Mouse (Mus musculus): Measurements from ENCODE around the gene Aldh3b2. TPM values are rescaled to one million over a fixed set of nuclear protein-coding genes. Genes with fewer than 3 reads are reported as not detected.

Gene Aldh3b2
- polyA plus RNA-seq, 2 experiments = 14.5 to 28.1 TPM

DNA sequence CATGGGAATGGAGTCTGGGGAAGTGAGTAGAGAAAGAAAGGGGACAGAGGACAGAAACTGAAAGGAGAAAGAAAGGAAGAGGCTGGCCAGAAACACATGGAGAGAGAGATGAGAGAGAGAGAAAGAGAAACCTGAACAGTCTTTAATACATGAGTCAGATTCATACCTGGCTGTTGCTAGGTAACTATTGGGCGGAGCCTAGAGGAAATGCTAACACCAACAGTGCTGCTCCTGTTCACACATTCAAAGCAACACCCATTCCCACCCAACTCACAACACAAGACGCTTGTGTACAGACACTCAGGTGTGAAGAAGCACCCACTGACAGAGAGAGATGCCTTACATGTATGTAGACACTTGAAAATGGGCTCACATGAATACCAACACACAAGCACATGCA is 3.7 kb downstream of the Aldh3b2 start:
- ATAC-seq (ENCODE audit: low FRiP score, low read depth) (no peak), DNase-seq (ENCODE audit: low spot score) (no peak)
- no peaks in the 10 kb centered on the region for H3K9me3 ChIP-seq (ENCODE audit: control insufficient read depth, low read length)
- 82% methylated on average over 2 of the region's 2 CpGs for WGBS
- H3K9ac ChIP-seq (ENCODE audit: low read depth, low read length, severe bottlenecking) = no peak overlapping the region
- no peak overlapping the region for H3K4me3 ChIP-seq (replicated peaks; ENCODE audit: low read length)
- no peaks in the 10 kb centered on the region for H3K27me3 ChIP-seq (ENCODE audit: control insufficient read depth, insufficient read depth, low read length)
- no peak overlapping the region for H3K4me2 ChIP-seq (replicated peaks; ENCODE audit: low read depth, low read length, severe bottlenecking)
- H3K4me1 ChIP-seq (ENCODE audit: control insufficient read depth, insufficient read depth, low read length) = no peaks in the 10 kb centered on the region
- no peak for TF ChIP-seq POLR2A (IDR thresholded peaks at IDR 0.05; ENCODE audit: borderline replicate concordance, extremely low read depth, insufficient read depth, insufficient read length)
- no peak overlapping the region for H3K27ac ChIP-seq (replicated peaks; ENCODE audit: low read depth, low read length)
- no peaks in the 10 kb centered on the region for H3K36me3 ChIP-seq (ENCODE audit: control insufficient read depth, insufficient read depth, low read length)

GRCm38 (mm10) chr19:3980309-3980708 is 8.2 kb downstream of the Aldh3b2 start:
- no peak for TF ChIP-seq POLR2A (IDR thresholded peaks at IDR 0.05; ENCODE audit: borderline replicate concordance, extremely low read depth, insufficient read depth, insufficient read length)
- ATAC-seq (ENCODE audit: low FRiP score, low read depth) (peak; percentile 73; the same call in 1 of the 2 replicates), DNase-seq (ENCODE audit: low spot score) (peak; percentile 91)
- Histone ChIP-seq H3K4me1 (ENCODE audit: control insufficient read depth, insufficient read depth, low read length) (no peaks in the 10 kb centered on the region), H3K9me3 (ENCODE audit: control insufficient read depth, low read length) (no peaks in the 10 kb centered on the region), H3K36me3 (ENCODE audit: control insufficient read depth, insufficient read depth, low read length) (no peaks in the 10 kb centered on the region), H3K9ac (ENCODE audit: low read depth, low read length, severe bottlenecking) (no peak overlapping the region), H3K4me2 (replicated peaks; ENCODE audit: low read depth, low read length, severe bottlenecking) (no peak overlapping the region), H3K27me3 (ENCODE audit: control insufficient read depth, insufficient read depth, low read length) (no peaks in the 10 kb centered on the region), H3K4me3 (replicated peaks; ENCODE audit: low read length) (no peak overlapping the region), H3K27ac (replicated peaks; ENCODE audit: low read depth, low read length) (no peak overlapping the region)
- 17% methylated on average over 4 of the region's 4 CpGs for WGBS

- Histone ChIP-seq H3K9me3 (ENCODE audit: control insufficient read depth, low read length) (no peaks in the 10 kb centered on the region), H3K4me3 (replicated peaks; ENCODE audit: low read length) (no peak overlapping the region), H3K27ac (replicated peaks; ENCODE audit: low read depth, low read length) (no peak overlapping the region), H3K4me2 (replicated peaks; ENCODE audit: low read depth, low read length, severe bottlenecking) (no peak overlapping the region), H3K36me3 (ENCODE audit: control insufficient read depth, insufficient read depth, low read length) (no peaks in the 10 kb centered on the region), H3K27me3 (ENCODE audit: control insufficient read depth, insufficient read depth, low read length) (no peaks in the 10 kb centered on the region), H3K4me1 (ENCODE audit: control insufficient read depth, insufficient read depth, low read length) (peaks cover under 1% of the 10 kb centered on the region; the same call in 1 of the 2 replicates), H3K9ac (ENCODE audit: low read depth, low read length, severe bottlenecking) (no peak overlapping the region)
- 70% methylated on average over 9 of the region's 9 CpGs for WGBS
- no peak for TF ChIP-seq POLR2A (IDR thresholded peaks at IDR 0.05; ENCODE audit: borderline replicate concordance, extremely low read depth, insufficient read depth, insufficient read length)
- DNase-seq (ENCODE audit: low spot score) (no peak), ATAC-seq (ENCODE audit: low FRiP score, low read depth) (no peak)
Observed at GRCm38 (mm10) chr19:3980917-3981316, 8.8 kb downstream of the Aldh3b2 start.

DNA sequence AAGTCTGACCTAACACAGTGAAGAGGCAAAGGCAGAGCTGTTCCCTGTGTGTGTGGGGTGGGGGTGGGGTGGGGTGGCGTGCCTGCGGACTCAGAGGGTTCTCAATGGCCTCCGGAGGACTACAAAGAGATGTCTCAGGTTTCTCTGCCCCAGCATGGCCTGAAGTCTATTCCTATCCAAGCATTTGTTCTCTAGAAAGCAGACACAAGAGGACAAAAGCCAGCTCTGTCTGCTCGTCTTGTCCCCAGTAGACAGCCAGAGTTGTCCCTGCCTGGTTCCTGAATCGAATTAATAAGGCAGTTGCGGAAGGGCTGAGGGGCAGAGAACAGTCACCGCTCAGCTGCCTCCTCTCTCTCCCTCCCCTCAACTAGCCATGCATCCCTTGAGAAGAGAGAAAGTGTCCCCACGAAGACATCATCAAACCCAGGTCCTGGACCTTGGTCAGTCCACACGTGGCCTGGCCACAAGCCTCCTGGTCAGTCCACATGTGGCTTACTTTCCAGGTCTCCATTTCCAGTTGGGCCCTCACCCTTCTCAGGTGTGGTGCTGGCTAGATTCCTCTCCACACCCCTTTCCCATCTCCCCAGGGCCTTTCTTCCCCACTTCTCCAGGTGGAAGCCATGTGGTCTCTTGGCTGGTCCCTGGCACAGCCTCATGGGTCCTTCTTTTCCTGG is 11.5 kb downstream of the Aldh3b2 start:
- TF ChIP-seq POLR2A (IDR thresholded peaks at IDR 0.05; ENCODE audit: borderline replicate concordance, extremely low read depth, insufficient read depth, insufficient read length) = no peak
- Histone ChIP-seq H3K27ac (replicated peaks; ENCODE audit: low read depth, low read length) (0 out of 2 replicates have a peak overlapping the region, but pooled peaks have one; percentile 38), H3K4me3 (replicated peaks; ENCODE audit: low read length) (no peak overlapping the region), H3K4me2 (replicated peaks; ENCODE audit: low read depth, low read length, severe bottlenecking) (no peak overlapping the region), H3K9me3 (ENCODE audit: control insufficient read depth, low read length) (peaks cover 1% of the 10 kb centered on the region; the same call in 1 of the 2 replicates), H3K36me3 (ENCODE audit: control insufficient read depth, insufficient read depth, low read length) (no peaks in the 10 kb centered on the region), H3K27me3 (ENCODE audit: control insufficient read depth, insufficient read depth, low read length) (no peaks in the 10 kb centered on the region), H3K9ac (ENCODE audit: low read depth, low read length, severe bottlenecking) (no peak overlapping the region), H3K4me1 (ENCODE audit: control insufficient read depth, insufficient read depth, low read length) (peaks cover 13% of the 10 kb centered on the region)
- no peak for DNase-seq (ENCODE audit: low spot score)
- ATAC-seq (ENCODE audit: low FRiP score, low read depth) = no peak
- 49% methylated on average over 9 of the region's 9 CpGs for WGBS

- H3K27ac ChIP-seq (replicated peaks; ENCODE audit: low read depth, low read length) = no peak overlapping the region
- no peaks in the 10 kb centered on the region for H3K27me3 ChIP-seq (ENCODE audit: control insufficient read depth, insufficient read depth, low read length)
- DNase-seq (ENCODE audit: low spot score) (no peak), ATAC-seq (ENCODE audit: low FRiP score, low read depth) (no peak)
- WGBS = 55% methylated on average over 8 of the region's 8 CpGs
- peaks cover 13% of the 10 kb centered on the region for H3K4me1 ChIP-seq (ENCODE audit: control insufficient read depth, insufficient read depth, low read length)
- H3K9ac ChIP-seq (ENCODE audit: low read depth, low read length, severe bottlenecking) = no peak overlapping the region
- H3K9me3 ChIP-seq (ENCODE audit: control insufficient read depth, low read length) = peaks cover 4% of the 10 kb centered on the region; the same call in 1 of the 2 replicates
- H3K4me2 ChIP-seq (replicated peaks; ENCODE audit: low read depth, low read length, severe bottlenecking) = no peak overlapping the region
- H3K36me3 ChIP-seq (ENCODE audit: control insufficient read depth, insufficient read depth, low read length) = no peaks in the 10 kb centered on the region
- H3K4me3 ChIP-seq (replicated peaks; ENCODE audit: low read length) = no peak overlapping the region
- TF ChIP-seq POLR2A (IDR thresholded peaks at IDR 0.05; ENCODE audit: borderline replicate concordance, extremely low read depth, insufficient read depth, insufficient read length) = no peak
Observed at GRCm38 (mm10) chr19:3985261-3985681, 13.1 kb downstream of the Aldh3b2 start.

All from limb, embryonic 14.5 days (tissue).